Mouse (Mus musculus): ENCODE measurements at regions not wholly inside any gene's neighbourhood (a gene's known extent, or its start where the extent isn't known, plus 50 kb on each side); places are given as distances from the start of the nearest gene placed in this dataset.
"Not testable (repeated sequence)": the region's sequence is repeated elsewhere in the genome, so short reads cannot be mapped to it uniquely, and the experiment has no call there.

DNA sequence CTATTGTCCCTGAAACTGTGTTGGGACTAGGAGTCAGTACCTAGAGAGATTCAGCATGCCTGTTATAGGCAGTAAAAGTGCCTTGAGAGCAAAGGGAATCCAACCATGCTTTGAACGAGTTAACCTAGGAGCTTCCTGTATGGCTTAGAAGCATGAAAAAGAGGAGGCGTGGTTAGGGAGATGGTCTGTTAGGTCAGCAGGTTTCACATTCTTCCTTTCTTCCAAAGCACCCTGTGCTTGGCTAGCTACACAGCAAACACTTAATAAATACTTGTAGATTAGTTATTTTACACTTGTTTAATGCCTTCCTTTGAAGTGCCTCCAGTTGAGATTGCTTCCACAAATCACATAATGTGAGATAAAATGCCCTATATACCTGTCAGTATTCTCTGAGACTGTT is 284.9 kb upstream of the Adgra3 start:
- in situ Hi-C loops (cut with MboI; ENCODE audit: unreplicated experiment in 2 of 2): no loop called here

DNA sequence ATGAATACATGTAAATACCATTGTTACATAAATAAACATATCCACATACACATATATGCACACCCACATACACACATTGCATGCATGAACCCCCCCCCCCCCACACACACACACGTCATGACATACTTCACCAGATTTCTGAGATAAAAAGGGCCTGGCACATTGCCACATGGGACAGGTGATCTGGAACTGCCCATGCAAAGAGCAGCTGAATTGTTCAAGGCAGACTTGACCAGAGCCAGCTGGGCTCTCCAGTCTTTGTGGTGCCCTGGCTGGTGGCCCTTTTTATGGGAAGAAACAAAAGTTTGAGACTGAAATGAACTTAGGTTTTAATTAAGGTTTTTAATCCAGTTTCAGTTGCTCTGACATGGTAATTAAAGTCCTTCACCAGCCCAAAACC is 250.7 kb upstream of the Adgra3 start:
- in situ Hi-C loops (cut with MboI; ENCODE audit: unreplicated experiment in 2 of 2): no loop called here

DNA sequence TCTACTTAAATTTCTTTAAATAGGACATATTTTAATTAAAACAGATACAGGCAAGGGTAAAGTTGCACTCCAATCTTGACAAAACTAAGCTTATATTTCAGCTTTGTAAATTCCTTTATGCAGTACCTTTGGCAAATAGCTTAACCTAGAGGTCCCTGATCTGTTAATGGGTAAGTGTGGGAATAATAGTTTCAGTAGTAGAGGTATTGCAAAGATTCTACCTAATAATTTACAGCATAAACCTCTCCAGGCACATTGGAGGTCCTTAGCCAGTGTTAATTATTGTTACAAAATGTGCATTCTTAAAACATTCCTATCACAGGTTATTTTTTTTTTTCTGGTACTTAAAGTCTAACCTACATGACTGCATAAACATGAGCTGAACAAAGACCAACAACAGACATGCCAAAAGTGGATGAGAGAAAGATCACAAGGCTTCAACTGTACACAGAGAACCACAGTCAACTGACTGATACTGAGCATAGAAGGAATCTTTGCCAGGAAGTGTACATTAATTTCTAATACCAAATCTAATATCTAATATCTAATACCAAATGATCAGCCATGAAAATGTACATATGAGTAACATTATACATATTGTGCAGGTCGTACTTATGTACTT is 245.2 kb upstream of the Adgra3 start:
- in situ Hi-C loops (cut with MboI; ENCODE audit: unreplicated experiment in 2 of 2): no loop called here

DNA sequence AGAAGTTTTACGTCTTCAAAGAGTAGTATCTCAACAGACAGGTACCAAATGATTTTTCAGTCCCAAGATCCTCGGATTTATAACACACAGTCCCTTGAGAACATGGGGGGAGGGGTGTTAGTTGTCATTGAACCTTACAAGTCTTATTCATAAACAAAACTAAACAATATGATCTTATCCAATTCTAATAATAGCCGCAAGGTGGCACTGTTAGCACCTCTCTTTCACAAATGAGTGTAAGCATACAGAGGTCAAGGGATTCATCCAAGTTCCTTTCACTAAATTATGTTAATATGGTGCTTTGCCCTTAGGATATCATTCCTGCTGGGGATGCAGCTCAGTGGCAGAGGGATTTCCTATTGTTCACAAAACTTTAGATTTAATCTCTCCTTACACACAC is 235.0 kb upstream of the Adgra3 start:
- in situ Hi-C loops (cut with MboI; ENCODE audit: unreplicated experiment in 2 of 2): loop anchor here in 1 of 2 experiments (10.0 kb wide), 1 partner anchor 1771 kb away; no protein-coding TSS in a partner anchor

DNA sequence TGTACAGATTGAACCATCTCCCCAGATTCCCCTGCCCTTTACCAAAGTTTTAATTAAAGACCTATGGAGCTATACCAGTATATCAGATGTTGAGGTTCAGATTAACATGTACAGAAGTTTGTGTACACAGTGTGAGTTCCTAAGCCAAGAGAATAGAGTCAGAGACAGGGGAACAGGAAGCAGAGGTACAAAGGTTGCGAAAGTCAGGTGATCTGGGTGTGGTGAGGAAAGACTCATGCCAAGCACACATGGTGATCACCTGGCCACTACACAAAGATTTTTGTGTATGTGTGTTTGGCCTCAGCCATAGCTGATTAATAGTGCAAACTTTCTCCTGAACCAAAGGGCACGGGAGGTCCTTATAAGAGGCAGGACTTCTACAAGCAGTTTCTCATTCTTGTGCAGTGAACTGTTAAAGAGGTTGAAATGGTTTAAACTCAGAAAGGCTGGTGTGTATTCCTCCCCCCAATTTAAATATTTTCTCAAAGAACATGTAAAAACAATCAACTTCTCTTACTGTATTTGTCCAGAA is 232.1 kb upstream of the Adgra3 start:
- in situ Hi-C loops (cut with MboI; ENCODE audit: unreplicated experiment in 2 of 2): loop anchor here in 1 of 2 experiments (10.0 kb wide), 1 partner anchor 1774 kb away; no protein-coding TSS in a partner anchor

DNA sequence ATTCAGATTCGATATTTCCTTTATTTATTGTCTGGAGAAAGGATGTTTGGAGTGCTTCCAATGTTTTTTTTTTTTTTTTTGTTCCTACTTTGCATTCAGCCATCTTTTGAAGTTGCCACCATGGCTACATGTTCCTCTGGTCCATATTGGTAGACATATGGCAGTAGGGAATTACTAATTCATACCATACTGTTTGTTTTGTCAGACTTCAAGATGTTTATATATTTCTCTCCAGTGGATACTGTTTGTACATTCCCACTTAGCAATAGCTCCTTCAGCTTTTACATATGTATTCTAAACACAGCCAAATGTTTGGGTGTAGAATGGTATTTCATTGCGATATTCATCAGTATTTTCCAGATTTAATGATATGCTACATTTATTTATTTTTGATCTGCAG is 201.6 kb upstream of the Adgra3 start:
- in situ Hi-C loops (cut with MboI; ENCODE audit: unreplicated experiment in 2 of 2): no loop called here

DNA sequence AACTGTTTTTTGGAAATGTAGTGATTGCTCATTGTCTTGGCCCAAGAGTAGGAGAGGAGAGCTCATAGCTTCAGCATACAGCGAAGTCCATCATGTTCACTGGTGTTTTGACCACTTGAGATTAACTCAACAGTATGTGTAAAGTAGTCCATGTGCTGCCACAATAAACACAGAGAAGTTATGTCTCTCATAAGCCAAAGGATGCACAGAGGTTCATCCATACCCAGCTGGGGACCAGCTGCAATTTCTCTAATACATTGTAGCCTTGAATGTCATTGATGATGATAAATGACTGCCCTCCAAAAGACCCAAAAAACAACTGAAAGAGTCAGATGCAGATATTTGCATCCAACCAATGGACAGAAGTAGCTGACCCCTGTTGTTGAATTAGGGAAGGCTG is 199.2 kb upstream of the Adgra3 start:
- in situ Hi-C loops (cut with MboI; ENCODE audit: unreplicated experiment in 2 of 2): no loop called here

DNA sequence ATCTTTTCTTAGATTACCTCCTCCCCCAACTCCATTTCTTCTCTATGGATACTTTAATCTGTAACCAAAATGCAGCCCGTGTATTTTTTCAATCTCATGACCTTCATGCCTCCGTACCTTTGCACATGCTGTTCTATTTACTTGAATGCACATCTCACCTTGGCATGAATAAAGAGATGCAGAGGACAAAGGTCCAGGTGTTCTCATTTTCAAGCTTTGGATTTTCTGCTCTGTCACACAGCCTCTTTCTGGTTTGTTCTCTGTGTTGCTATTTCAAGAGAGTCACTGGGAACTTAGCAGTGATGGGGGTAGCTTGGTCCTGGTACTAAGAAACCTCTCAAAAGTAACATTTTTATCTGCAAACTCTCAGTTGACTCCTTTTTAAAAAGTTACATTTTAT is 175.3 kb upstream of the Adgra3 start:
- in situ Hi-C loops (cut with MboI; ENCODE audit: unreplicated experiment in 2 of 2): no loop called here

DNA sequence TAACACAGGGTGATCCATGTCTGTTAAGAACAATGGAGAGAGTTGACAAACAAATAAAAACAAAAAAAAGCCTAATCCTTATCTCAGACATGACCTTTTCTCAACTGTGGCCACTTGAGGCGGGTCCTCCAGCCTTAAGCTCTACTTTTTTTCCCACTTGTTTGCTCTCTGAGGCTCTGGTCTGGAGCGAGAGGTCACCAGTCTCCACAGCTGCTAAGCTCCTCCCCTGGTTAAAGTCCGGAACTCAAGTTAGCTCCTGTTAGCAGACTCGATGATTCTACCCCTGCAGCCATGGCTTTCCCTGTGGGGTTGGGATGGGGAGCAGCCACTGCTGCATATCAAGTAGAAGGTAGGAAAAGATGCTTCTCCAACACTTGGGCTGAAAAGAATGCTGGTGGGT is 158.2 kb upstream of the Adgra3 start:
- in situ Hi-C loops (cut with MboI; ENCODE audit: unreplicated experiment in 2 of 2): loop anchor here in 1 of 2 experiments (10.0 to 25.0 kb wide), 2 partner anchors 242 to 830 kb away; no protein-coding TSS in a partner anchor

DNA sequence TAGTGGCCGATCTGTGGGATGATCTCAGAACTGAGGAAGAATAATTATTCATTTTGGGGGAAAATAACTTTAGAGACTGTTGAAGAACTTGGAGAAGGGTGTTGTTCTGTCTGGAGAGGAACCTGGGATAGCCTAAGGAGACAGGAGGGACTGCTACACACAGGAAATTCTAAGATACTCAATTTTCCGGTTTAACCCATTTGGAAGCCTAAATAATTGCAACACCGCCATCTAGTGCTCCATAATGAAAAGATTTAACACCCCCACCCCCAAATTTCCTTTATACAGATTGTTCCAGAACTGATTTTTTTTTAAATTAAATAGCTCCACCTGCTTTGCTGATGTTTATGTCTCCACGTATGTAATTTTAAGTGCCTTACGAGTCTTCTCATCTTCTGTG is 157.2 kb upstream of the Adgra3 start:
- in situ Hi-C loops (cut with MboI; ENCODE audit: unreplicated experiment in 2 of 2): loop anchor here in 1 of 2 experiments (10.0 to 25.0 kb wide), 2 partner anchors 241 to 829 kb away; no protein-coding TSS in a partner anchor

DNA sequence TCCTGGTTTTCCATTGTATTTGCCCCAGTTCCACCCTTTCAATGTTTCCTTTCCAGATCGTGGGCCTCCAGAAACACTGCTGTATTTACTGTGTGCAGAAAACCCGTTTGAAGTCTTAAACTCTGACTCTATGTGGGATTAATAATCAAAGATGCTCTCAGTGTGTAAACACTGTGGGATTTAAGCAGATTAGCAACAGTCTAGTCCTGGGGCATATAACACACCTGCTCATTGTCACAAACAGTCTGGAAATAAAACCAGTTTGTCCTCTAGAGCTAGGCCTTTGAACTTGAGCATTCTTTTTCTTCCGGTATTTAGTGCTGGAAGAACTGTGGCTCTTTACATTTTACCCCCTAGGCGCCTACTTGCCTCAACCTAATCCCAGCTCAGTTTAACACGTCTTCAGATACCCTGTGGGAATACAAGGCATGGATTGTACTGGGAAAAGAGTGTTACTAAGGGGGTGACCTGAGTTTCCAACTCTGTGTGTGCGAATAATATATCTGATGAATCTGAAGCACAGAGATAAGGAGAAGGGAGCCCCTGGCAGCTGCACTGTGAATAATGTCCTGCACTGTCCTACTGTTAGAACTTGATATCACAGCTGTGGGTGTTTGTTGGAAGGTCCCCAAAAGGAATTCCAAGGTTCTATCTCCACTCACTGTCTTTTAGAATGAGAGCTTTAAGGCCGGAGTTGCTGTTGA is 143.7 kb upstream of the Adgra3 start:
- in situ Hi-C loops (cut with MboI; ENCODE audit: unreplicated experiment in 2 of 2): loop anchor here in 1 of 2 experiments (25.0 kb wide), 1 partner anchor 815 kb away; no protein-coding TSS in a partner anchor

DNA sequence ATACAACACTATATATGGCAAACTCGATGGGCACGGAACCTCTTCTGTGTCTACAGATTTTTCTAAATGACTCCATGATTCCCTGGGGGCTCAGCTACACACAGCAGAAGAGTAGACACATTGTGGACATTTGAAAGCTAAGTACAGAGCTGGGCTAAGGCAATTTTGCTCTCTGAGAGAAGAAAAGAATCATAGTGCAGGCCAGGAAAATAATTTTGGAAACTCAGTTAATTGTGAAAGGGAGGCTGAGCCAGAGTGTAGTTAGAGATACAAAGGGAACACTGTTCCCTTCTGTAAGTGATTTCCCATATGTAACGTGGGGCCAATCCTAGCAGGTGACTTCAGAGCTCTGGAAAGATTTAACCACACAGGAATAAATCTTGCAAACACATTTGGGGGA is 137.6 kb upstream of the Adgra3 start:
- in situ Hi-C loops (cut with MboI; ENCODE audit: unreplicated experiment in 2 of 2): no loop called here

DNA sequence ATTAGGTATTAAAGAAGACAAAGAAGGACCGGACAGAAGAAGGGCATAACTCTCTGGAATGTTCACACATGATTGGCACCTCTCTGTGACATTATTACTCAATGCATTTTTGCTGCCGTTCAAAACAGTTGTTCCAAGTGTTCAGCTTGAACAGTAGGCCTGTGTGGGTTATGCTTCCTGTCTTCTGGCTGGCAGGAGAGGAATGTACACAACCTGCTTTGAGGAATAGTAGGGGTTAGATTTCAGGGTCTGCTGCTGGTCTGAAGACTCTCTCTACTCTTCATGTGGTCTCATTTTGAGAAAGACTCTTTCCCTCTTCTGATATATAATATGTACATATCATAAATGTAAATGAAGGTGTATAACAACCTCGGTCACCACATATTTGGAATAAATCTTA is 137.2 kb upstream of the Adgra3 start:
- in situ Hi-C loops (cut with MboI; ENCODE audit: unreplicated experiment in 2 of 2): no loop called here

DNA sequence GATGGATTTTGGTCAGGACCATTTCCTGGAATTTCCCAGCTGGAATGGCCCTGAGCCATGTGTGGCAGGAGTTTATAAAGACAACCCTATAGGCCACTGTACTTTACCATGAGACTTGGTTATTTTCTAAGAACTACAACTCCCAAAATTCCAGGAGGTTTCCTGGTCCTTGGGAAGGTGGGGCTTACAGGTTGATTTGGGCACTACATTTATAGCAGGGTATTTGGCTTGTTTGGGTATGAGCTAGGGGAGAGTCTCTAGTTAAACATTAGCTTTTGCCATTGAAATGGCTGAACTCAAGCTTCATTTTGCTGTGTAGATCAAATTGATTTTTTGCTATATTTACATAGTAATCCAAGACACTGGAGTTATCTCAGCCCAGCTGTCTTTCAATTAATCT is 130.6 kb upstream of the Adgra3 start:
- in situ Hi-C loops (cut with MboI; ENCODE audit: unreplicated experiment in 2 of 2): no loop called here

DNA sequence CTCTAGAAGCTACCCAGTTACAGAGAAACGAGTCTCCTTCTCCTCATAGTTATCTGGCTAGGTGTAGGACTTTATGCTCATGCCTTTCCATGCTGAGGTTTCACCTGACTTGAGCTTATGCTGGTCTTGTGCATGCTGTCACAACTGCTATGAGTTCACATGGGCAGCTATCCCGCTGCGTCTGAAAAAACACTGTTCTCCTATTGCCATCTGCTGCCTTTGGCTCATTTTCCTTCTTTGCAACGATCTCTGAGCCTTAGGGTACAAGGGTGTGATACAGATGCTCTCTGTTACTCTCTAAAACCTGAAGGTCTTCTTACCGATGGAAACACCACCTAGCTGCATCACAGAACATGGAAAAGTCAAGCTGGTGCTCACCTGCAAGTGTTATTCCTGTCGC is 123.9 kb upstream of the Adgra3 start:
- in situ Hi-C loops (cut with MboI; ENCODE audit: unreplicated experiment in 2 of 2): no loop called here

DNA sequence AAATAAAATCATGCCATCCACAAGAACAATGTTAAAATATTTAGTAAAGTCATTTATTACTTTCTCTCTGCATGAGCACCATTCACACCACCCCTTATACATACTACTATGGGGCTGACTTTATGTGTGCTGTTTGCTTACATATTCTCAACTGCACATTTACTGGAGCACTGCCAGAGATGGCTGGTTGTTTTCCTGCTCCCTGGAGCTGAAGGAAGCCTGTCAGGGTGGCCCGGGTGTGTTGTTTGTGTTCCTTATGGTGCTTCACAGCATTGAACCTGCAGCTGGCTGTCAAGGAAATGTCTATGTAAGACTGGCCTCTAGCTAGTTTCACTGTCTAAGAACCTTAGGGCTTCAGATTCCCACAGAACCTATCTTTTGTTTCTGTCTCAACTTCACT is 97.8 kb upstream of the Adgra3 start:
- in situ Hi-C loops (cut with MboI; ENCODE audit: unreplicated experiment in 2 of 2): no loop called here

DNA sequence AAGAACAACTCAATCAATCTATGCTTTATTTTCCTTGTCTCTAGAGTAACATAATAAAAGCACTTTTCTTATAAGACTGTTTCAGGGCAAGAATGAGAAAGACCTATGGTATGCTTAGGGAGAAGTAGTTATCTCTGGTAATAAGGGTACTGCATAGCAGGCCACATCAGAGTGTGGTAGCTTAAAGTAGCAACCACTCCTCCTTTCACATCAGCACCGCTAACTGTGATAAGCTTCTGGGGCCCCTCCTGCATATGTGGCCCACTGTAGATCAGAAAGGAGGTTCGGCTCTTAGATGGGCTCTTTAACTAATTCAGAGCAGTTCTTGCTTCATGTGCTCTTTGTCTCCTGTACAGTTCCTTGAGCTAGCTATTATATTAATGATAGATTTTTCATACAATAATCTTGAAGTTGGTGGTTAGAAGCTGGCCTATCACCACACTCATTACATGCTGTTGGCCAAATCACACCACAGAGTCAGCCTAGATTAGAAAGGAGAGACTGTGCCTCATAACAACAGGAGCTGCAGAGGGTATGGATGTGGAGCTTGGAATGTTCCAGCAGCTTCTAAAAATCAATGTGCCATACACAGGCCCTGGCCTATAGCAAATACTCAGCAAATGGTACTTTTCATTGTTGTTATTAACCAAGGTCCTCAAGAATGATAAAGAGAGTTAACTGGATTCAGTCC is 96.5 kb upstream of the Adgra3 start:
- in situ Hi-C loops (cut with MboI; ENCODE audit: unreplicated experiment in 2 of 2): not testable (repeated sequence)

DNA sequence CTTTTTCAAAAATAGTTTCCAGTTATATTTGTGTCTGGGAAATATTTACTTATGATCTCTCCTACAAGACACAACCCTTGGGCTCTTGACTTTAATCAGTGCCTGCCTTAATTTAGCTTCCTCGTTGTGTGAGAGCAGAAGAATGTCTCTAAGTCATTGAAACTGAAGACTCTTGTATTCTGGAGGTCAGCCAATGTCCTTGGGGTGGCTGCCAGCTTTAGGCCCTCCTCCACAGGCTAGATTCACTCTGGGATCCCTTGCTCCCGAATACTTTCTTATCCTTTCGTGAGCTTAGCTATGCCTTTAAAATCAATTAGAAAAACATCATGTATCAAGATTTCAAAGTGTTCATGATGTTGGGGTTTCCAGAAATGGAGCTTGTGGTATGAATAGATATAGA is 88.1 kb upstream of the Adgra3 start:
- in situ Hi-C loops (cut with MboI; ENCODE audit: unreplicated experiment in 2 of 2): no loop called here

DNA sequence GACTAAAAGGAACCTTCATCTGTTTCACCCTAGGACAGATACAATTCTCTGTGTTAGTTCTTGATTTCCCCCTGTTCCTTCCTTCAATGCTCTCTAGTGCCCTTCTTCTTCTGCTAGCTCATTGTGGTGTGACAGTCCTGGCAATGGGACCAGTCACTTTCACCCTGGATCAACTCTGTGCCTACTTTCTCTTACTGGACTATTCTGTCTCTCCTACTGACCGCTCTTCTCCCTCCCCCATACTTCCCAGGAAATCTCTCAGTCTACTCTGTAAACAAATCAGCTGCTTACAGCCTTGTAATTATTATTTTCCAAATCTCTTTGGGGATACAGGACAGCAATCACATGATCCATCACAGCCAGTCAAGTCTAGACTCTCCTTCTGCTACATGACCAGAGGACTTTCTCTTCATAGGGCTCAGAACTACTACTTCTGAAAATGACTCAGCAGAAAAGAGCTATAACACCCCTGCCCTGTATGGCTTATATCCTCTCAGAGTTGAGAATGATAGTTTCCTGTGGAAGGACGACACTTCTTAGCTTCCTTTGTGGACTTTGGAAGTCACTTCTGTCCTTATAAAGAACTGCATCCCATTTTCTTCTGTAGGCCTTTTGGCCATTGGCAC is 86.8 kb upstream of the Adgra3 start:
- in situ Hi-C loops (cut with MboI; ENCODE audit: unreplicated experiment in 2 of 2): no loop called here

DNA sequence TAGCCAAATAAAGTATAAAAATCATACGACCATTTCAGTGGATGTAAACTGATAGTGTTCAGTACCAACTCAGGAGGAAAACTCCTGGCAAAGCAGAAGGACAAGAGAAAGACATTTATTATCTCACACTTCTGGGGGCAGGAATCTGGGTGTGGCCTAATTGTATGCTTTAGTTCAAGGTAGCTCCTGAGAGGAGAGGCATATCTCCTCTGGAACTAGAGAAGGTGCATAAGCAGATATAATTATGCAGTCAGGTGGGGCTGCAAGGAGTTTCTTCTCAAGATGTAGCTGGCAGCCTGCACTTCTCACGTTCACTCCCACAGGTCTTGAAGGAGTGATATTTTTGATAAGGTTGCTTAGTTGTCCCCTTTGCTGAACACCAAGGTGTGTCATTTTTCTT is 71.4 kb upstream of the Adgra3 start:
- in situ Hi-C loops (cut with MboI; ENCODE audit: unreplicated experiment in 2 of 2): no loop called here

DNA sequence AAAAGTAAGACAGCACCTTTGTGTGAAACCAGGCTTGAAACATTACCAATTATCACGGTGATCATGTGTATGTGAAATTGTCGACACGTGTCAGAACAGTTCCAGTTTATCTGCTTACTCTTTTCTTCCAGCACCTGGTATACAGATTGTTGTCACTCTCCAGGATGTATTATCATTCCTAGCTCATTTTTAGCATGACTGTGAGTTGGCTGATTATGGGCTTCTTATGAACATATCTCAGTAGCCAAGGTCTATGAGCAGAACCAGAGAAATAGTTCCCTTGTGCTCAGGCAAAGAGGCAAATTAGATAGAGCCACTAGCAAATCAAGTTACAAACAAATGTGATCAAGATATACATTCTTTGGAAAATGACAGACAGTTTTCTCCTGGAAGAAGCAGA is 70.2 kb upstream of the Adgra3 start:
- in situ Hi-C loops (cut with MboI; ENCODE audit: unreplicated experiment in 2 of 2): no loop called here

Data from v-Abl transformed pro-B cells (cell line).